Mouse (Mus musculus) kidney, postnatal 25 days (tissue): ENCODE data around the gene Cyfip1.
A peak's percentile ranks its signal among the peaks of the same experiment; 100 is the strongest.
"Not testable (repeated sequence)": the region's sequence is repeated elsewhere in the genome, so short reads cannot be mapped to it uniquely, and the experiment has no call there.

ENCODE experiments used
- DNase-seq, 2 experiments: peaks; one replicate each; pipeline ENCODE4 v3.0.0; 2021; ENCODE audit warnings: mixed read lengths in 2 of 2

The Cyfip1 gene

DNA sequence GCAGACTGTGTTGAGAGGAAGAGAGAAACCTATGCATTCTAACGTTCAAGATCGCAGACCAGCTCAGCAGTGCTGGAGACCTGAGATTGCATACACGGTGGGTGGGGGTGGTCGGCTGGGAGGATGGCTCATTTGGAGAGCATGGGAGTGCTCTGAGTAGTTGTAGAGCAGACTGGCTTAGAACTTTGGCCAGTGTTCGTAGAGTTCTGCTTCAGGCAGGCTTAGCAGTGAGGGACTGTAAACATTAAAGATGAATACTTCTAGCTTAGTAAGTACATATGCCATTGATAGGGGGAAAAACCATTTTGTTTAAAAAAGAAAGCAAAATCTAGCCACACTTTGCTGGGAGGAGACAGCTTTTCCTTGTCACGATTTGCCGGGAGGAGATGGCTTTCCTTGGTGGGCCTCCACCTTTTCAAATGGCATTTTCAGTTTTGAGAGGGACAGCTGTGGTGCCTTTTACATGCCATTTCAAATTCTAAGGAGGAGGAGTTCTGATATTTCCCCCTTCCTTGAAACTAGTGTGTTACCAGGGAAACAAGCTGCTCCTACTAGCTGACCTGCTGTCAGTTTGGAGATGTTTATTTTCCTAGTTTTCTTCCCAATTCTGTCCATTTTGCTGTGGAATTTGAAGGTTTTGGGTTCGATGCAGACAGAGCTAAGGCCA, 24.3 kb downstream of the Cyfip1 start:
- no peak for DNase-seq

DNA sequence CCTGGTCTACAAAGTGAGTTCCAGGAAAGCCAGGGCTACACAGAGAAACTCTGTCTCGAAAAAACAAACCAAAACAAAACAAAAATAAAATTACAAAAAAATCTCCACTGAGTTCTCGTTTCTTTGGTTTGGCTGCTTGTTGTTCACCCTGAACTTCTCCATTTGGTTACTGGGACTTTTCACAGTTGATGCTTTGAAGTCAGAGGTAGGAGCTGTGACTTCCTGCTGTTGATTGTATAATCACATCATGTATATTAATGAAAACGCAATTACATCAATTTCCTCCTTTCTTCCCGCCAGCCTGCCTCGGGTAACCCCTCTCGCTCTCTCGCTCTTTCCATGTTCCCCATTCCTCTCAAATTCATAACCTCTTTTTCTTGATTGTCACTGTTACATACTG, 26.7 kb downstream of the Cyfip1 start:
- DNase-seq: no peak

DNA sequence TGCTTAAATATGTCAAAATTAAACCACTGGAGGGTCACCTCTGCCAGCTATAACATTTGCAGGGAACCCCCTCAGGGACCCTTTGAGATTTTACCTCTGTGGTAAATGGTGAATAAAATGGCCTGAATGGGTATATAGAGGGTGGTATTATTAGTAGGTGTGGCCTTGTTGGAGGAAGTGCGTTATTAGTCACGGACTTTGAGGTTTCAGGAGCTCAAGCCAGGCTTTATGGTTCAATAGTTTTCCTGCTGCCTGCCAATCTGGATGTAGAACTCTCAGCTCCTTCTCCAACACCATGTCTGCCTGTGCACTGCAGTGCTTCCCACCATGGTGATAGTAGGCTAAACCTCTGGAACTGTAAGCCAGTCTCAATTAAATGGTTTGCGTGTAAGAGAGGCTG, 27.7 kb downstream of the Cyfip1 start:
- peak in 1 of 2 experiments; percentile 25 for DNase-seq

DNA sequence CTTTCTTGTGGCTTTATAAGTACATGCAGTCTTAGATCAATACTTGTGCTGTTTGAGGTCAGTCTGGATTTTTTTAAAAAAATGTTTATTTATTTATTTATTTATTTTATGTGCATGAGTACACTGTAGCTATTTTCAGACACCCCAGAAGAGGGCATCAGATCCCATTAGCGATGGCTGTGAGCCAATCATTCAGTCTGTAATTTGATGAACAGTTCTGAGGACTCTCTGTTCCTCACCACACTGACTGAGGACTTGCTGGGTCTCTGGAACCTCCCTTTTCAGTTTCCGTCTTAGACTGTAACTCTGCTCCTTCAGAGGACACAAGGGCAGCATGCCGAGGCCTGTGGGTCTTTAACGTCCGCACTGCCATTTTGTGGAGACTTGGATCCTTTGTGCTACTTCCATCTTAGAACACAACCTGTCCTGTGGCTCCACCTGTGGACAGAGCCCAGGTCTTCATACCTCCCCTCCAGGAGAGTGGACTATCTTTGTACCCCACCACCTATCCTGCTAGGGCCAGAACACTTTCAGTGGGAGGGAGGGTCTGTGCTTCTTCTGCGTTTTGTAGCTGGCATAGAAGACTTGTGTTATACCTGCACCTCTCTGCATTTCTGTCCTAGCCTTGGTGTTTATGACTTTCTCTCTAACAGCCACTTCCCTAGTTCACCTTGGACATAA, 28.9 kb downstream of the Cyfip1 start:
- no peak for DNase-seq

DNA sequence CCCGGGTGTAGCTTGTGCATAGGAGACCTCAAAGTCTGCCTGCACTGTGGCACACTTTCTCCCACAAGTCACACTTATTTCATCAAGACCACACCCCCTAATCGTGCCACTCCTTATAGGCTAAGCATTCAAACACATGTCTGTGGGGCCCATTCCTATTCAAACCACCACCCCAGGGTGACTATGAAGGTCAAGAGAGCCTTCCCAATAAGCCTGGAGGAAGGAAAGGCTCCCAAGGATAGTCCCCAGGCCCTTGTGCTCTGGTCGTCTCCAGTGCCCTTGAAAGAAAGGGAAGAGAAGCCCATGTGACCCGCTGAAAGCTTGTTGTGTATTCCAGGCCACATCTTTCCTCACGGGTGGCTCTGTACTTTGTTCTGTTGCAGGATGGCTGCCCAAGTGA, 29.9 kb downstream of the Cyfip1 start:
- no peak for DNase-seq

DNA sequence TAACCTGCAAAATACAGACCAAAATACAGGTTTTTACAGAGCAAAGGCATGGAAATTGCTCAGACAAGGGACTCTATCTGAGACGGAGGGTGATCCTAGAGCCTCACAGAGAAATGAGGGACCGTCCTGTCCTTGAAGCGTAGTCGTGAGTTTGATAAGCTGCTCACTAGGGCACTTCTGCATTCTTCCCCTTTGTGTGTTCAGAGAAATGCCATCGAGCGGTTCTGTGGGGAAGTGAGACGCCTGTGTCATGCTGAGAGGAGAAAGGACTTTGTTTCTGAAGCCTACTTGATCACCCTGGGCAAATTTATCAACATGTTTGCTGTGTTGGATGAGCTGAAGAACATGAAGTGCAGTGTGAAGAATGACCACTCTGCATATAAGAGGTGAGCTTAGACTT, 33.2 kb downstream of the Cyfip1 start:
- DNase-seq: no peak

DNA sequence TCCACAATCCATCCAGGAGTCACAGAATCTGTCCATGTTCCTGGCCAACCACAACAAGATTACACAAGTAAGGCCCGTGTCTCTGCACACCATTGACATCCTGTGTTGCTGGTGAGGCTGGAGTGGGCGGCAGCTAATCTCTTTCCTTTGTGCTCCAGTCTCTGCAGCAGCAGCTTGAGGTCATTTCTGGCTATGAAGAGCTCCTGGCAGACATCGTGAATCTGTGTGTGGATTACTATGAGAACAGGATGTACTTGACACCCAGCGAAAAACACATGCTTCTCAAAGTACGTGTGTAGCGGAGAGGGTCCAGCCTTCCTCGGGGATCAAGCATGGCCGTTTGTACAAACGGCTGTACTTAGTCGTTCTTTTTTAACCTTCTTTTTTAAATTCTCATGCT, 36.2 kb downstream of the Cyfip1 start:
- DNase-seq: peak; percentile 5 to 54

DNA sequence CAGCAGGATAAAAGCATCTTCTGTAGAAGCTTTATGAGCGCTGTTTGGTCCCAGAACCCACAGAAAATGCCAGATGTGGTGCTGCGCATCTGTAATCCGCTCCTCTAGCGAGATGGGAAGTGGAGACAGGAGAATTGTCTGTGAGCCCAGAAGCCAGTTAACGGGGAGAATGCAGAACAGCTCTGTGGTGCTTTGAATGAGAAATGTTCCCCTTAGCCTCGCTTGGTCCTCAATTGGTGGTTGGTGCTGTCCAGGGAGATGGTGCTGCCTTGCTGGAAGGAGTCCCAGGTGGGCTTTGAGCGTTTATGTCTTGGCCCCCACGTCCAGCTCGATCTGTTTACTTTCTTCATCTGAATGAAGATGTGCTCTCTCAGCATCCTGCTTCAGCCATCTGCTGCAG, 39.3 kb downstream of the Cyfip1 start:
- no peak for DNase-seq

DNA sequence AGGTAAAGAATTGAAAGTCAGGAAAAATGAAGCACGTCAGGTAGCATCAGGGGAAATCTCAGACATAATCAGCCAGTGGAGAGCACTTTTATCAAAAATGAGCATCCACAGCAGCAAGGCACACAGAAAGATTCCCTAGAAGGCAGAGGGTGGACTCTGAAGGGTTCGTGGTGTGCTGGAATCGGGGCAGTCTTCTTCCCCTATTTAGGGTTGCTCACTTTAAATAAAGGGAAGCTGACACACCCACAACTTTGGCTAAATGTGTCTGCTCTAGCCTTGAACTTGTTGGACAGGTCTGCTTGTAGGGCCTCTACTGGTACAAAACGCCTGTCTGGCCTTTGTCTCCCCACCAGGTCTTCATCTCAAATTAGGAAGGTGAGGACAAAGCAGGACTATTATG, 47.1 kb downstream of the Cyfip1 start:
- DNase-seq: no peak

DNA sequence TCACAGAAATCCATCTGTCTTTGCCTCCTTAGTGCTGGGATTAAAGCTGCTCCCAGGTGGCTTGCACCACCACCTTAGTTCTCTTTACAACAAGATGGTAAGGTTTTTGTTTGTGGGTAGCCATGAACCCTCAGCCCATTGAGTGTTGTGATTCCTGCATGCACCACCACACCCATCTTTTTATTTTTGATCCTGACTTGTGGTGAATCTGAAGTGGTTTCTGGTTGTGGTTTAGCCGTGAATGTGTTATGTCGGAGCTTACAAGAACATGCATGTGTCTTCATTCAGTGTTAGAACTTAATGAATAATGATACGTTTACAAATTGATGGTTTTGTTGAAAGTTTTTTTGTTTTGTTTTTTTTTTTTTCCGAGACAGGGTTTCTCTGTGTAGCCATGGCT, 48.5 kb downstream of the Cyfip1 start:
- no peak for DNase-seq

DNA sequence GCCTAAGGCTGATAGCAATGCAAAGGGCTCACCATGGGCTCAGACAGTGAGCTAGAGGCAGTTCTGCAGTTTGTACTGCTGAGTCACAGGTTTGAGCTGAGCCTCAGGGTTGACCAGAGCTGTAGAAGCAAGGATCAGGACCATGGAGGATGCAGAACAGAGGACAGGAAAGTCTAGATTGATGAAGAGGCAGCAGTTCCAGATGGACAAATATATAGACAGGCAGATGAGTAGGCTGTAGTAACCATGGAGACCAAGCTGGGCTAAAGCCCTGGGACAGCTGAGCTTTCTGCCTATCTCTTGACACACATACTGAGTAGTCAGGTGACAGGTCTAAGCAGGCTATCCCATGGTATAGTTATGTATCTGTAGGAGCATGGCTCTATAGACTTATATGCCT, 49.2 kb downstream of the Cyfip1 start:
- DNase-seq: no peak

DNA sequence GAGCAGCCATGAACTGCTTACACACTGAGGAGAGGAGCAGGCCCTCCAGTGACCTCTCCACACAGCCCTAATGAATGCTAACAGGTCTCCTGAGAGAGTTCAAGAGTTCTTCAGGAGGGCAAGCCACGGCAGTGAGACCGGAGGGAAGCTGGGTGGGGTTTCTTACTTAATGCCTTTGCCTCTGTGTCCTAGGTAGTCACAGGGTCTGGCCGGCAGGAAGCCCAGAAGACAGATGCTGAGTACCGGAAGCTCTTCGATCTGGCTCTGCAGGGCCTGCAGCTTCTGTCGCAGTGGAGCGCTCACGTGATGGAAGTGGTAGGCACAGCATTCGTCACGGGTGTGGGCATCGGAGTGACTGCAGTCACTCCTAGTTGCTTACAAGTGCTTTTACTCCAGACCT, 50.3 kb downstream of the Cyfip1 start:
- DNase-seq: peak; percentile 13 to 64

DNA sequence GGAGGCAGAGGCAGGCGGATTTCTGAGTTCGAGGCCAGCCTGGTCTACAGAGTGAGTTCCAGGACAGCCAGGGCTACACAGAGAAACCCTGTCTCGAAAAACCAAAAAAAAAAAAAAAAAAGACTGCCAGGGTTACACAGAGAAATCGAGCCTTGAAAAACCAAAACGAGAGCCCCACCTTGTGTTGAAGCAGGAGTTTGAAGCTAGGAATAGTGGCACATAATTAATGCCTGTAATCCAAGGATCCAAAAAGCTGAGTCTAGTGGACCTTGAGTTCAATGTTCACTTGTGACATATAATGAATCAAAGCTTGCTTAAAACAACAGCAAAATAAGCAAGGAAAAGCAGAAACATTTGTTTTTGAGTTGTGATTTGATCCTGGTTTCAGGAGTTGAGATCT, 62.2 kb downstream of the Cyfip1 start:
- no peak for DNase-seq

DNA sequence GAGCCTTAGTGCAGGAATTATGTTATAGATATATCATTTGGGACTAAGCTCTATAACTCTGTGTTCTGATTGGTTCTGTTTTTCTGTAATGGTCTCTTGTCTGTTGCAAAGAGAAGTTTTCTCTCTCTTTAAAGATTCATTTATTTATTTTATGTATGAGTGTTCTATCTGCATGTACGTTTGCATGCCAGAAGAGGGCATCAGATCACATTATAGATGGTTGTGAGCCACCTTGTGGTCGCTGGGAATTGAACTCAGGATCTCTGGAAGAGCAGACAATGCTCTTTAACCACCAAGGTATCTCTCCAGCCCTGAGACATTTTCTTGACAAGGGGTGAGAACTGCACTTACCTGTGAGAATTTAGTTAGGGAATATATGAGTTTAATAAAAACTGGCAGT, 63.9 kb downstream of the Cyfip1 start:
- DNase-seq: no peak

DNA sequence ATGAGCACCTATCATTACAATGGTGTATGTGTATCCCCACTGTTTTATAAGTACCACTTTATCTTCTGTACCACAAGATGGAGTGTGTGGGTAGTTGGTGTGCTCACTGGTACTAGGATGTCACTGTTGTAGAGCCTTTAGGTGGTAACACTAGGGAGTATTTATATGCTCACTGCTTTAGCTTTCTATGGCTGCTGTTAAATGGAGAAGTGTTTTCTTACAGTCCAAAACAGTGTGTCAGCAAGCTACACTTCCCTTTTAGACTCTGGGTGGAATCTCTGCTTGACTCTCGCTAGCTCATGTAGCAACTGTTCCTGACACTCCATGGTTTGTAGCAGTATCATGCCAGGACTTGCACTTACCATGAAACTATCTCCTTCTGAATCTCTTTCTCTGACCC, 68.0 kb downstream of the Cyfip1 start:
- DNase-seq: no peak

DNA sequence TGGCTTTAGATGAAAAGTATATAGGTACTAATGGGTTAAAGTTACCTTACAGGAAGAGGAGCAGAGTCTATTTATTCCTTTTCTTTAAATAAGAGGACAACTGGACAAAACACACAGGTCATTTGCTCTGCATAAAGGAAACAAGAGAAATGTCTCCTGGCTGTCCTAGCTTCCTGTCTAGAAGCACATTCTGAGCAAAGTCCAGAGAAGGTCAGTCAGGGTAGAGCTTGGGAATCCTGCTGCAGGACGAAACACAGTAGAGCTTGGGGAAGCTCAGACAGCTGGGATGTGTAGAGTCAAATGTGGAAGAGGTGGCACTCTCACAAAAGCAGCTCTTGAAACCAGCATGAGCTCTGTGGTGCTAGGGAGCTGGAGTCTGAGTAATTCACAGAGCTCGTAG, 68.8 kb downstream of the Cyfip1 start:
- peak in 1 of 2 experiments; percentile 13 for DNase-seq

DNA sequence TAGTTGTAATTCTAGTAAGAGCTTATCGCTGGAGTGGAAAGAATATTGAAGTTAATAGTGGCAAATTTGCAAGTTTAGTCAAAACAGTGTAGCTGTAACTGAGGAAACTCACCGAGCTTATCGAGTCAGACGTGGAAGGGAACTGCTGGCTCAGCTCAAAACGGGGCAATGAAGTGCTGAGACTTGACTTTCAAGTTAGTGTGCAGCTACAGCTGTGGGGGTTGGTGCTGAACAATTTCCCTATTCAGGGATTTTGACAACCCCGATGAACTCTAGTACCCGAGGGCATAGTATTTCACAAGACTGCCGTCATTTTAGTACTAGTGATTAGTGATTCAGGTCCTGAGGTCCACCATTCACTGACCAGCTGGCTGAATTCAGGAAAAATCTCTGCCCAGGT, 69.8 kb downstream of the Cyfip1 start:
- peak; percentile 72 to 86 for DNase-seq

DNA sequence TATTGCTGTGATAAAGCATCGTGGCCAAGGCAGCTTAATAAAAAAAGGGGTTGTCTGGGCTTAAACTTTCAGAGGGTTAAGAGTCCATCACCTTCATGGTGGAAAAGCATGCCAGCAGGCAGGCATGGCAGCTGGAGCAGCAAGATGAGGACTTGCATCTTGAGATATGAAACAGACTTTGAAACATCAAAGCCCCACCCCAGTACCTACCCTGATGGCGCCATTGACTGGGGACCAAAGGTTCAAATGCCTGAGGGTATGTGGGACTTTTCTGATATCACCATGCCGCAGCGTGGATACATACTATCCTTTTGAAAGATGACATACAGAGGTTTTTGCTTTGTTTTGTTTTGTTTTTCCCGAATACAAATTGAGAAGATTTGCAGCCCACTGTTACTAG, 70.6 kb downstream of the Cyfip1 start:
- no peak for DNase-seq

DNA sequence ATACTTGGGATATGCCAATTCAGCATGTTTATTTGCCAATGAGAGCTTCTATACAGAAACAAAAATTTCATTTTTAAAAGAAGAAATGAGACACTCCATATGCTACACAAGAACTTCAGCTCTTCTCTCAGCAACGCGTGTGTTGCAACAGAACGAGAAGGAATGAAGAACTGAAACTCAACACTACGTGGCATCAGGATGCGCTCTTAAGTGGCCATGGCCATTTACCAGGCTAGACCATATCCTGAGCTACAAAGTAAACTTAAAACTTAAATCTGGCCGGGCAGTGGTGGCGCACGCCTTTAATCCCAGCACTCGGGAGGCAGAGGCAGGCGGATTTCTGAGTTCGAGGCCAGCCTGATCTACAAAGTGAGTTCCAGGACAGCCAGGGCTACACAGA, 76.8 kb downstream of the Cyfip1 start:
- DNase-seq: not testable (repeated sequence)

DNA sequence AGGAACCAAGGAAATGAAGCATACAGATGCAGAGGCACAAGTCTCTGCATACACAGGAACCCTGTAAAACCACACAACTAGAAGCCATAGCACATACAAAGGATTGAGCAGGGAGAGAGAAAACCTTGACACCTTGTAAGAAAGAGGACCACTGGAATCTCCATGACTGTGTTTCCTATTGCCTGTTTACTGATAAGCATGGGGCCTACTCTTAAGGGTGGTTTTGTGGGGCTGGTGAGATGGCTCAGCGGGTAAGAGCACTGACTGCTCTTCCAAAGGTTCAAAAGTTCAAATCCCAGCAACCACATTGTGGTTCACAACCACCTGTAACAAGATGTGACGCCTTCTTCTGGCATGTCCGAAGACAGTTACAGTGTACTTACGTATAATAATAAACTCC, 85.7 kb downstream of the Cyfip1 start:
- no peak for DNase-seq

DNA sequence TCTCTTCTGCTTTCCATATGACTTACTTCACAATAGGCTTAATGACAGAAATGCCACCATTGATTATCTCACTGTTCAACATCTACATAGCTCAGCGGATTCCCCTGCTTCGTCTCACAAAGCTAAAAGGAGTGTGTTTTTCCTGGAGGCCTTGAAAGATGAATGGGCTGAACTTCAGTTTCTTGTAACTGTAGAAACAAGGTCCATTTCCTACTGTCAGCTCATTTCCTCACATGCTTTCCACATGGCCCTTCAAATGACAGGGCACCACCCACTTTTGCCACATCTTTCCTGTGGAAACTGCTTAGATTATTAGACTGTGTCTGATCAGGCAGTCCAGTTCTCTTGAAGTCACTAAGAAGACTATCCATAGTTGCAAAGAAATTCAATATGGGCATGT, 87.1 kb downstream of the Cyfip1 start:
- DNase-seq: no peak

DNA sequence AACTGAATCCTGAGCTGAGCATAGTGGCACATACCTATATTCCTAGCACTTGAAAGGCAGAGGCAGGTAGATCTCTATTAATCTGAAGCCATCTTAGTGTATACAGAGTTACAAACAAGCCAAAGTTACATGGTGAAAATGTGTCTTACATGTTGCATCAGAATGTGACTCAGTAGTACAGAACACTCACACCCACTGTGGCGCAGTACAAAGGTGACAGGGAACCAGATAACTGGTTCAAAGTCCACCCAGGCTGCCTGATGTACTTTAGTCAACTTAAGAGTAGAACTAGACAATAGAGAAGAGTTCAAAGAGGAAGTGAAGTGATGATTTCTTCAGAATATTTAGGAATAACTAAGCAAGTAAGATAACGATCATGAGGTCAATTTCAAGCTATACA, 93.5 kb downstream of the Cyfip1 start:
- no peak for DNase-seq

DNA sequence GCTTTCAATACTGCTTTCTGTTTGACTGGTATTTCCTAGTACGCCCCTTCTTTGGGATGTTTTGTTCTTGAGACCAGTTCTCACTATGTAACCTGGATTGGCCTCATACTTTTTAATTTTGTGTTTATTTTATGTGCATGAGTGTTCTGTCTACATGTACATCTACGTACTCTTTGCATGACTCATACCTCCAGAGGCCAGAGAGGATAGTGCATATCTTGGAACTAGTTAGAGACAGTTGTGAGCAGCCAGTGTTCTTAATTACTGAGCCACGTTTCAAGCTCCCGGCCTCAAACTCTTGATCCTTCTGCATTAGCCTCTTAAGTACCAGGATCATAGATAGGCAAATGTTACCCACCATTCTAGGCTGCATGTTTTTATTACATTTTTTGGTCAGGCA, 96.8 kb downstream of the Cyfip1 start:
- no peak for DNase-seq

DNA sequence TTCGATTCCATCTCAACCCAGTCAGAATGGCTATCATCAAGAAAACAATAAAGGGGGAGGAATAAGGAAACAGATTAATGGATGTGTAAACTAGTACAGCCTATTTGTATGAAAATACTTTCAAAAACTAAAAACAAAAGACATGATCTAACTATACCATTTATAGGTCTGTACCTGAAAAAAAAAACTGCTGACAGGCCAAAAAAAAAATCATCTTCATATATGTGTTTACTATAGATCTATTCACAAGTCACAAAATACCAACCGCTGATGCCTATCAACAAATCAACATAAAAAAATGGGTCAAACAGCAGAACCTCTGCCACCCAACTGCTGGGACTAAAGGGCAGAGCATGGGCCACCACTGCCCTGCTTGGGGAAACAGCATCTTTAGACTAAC, 114.5 kb downstream of the Cyfip1 start:
- DNase-seq: no peak

DNA sequence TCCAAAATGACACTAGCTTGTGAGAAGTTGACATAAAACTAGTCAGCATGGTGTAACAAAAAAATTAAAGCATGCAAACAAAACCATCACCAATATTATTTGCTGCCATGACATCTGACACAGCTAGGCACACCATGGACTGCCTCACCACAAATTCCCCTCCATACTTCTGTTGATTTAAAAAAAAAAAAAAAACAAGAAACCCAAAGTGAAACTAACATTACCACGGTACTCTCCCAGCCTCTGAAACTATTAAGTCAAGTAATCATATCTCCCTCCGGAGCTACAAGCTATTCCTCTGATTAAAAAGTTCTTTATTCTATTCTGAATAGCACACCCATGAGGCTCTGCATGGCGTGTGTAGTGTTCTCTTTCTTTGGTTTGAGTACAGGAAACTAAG, 115.6 kb downstream of the Cyfip1 start:
- DNase-seq: no peak
